Mouse (Mus musculus) neutrophil, adult 5-6 weeks (primary cell): Measurements from ENCODE around the gene Cdh26. TPM values are rescaled to one million over a fixed set of nuclear protein-coding genes. Genes with fewer than 3 reads are reported as not detected.

Source experiments
- total RNA-seq: library from RNA; stranded (forward); fragments of 200-1000 nt; gene quantifications from 2 replicates; pipeline ENCODE4 v1.2.3, GENCODE M21; 2017

Gene Cdh26
- total RNA-seq, 1 experiment from 2014 or later, result not detected

Other genes starting within 250 kb of the Cdh26 start
- 49.4 and 51.7 TPM in 2 replicates for gene Sycp2, start 22.8 kb upstream of the Cdh26 start, total RNA-seq
- gene Ppp1r3d, start 16.1 kb upstream of the Cdh26 start, total RNA-seq, result 50.3 and 56.3 TPM in 2 replicates
- gene Fam217b, start 16.0 kb upstream of the Cdh26 start, total RNA-seq, result 19.8 and 20.1 TPM in 2 replicates